Mouse (Mus musculus) embryonic facial prominence, embryonic 12.5 days (tissue): ENCODE measurements around the gene Fgd6. TPM values are rescaled to one million over a fixed set of nuclear protein-coding genes. Genes with fewer than 3 reads are reported as not detected.

Experiments
- ATAC-seq: fragments of 200-750 bp; cut with Nextera tagmentation; 2 replicates; pipeline ENCODE4 v1.8.0; 2017; ENCODE audit not compliant: insufficient number of reproducible peaks, insufficient read depth, low FRiP score, low TSS enrichment
- H3K27ac ChIP-seq: fragments of 300-500 bp; sonication (generic); 2 replicates; pipeline ENCODE4 v1.5.1; 2016; ENCODE audit warnings: mild to moderate bottlenecking
- H3K27me3 ChIP-seq: fragments of 300-500 bp; sonication (generic); 2 replicates; pipeline ENCODE4 v1.6.1; 2016; ENCODE audit warnings: mild to moderate bottlenecking, moderate library complexity
- H3K36me3 ChIP-seq: fragments of 300-500 bp; sonication (generic); 2 replicates; pipeline ENCODE4 v1.6.1; 2016; ENCODE audit warnings: mild to moderate bottlenecking
- H3K4me1 ChIP-seq: fragments of 300-500 bp; sonication (generic); 2 replicates; pipeline ENCODE4 v1.6.1; 2016
- H3K4me2 ChIP-seq: fragments of 300-500 bp; sonication (generic); replicated peaks from 2 replicates; pipeline ENCODE4 v1.6.1; 2016; ENCODE audit warnings: mild to moderate bottlenecking, moderate library complexity
- H3K4me3 ChIP-seq: fragments of 300-500 bp; sonication (generic); 2 replicates; pipeline ENCODE4 v1.5.1; 2016; ENCODE audit warnings: mild to moderate bottlenecking
- H3K9ac ChIP-seq: fragments of 300-500 bp; sonication (generic); 2 replicates; pipeline ENCODE4 v1.6.1; 2016; ENCODE audit warnings: mild to moderate bottlenecking, moderate library complexity
- H3K9me3 ChIP-seq: fragments of 300-500 bp; sonication (generic); 2 replicates; pipeline ENCODE4 v1.6.1; 2016; ENCODE audit warnings: mild to moderate bottlenecking, moderate library complexity
- WGBS: fragments of 180-500 bp; shearing (Covaris S2); methylation state at CpG from one replicate; pipeline ENCODE4 v1.1.7; 2016; 5-methylcytosine and 5-hydroxymethylcytosine counted together
- polyA plus RNA-seq: library from polyadenylated mRNA; unstranded; fragments of >200 nt; fragmentation: Nextera tagmentation; extraction: Ambion mirVana; gene quantifications from 2 replicates; pipeline ENCODE4 v1.2.1, GENCODE M21; 2016

Gene Fgd6
- polyA plus RNA-seq, 1 experiment from 2014 or later: 4.0 TPM

GRCm38 (mm10) chr10:94098100-94098499 is 62.3 kb downstream of the Fgd6 start:
- no peaks in the 10 kb centered on the region for H3K9me3 ChIP-seq
- no peak overlapping the region for H3K27ac ChIP-seq
- H3K27me3 ChIP-seq: no peaks in the 10 kb centered on the region
- no peaks in the 10 kb centered on the region; the same call in 1 of the 2 replicates for H3K4me1 ChIP-seq
- no peak overlapping the region for H3K4me2 ChIP-seq
- H3K36me3 ChIP-seq: no peaks in the 10 kb centered on the region
- no peak for ATAC-seq
- H3K4me3 ChIP-seq: no peak overlapping the region
- 83% methylated on average over 3 of the region's 3 CpGs for WGBS
- no peak overlapping the region for H3K9ac ChIP-seq

GRCm38 (mm10) chr10:94105498-94105897 is 69.7 kb downstream of the Fgd6 start:
- H3K9ac ChIP-seq: no peak overlapping the region
- peaks cover 4% of the 10 kb centered on the region for H3K4me1 ChIP-seq
- no peak for ATAC-seq
- no peak overlapping the region for H3K27ac ChIP-seq
- no peaks in the 10 kb centered on the region for H3K9me3 ChIP-seq
- no peaks in the 10 kb centered on the region for H3K36me3 ChIP-seq
- H3K4me2 ChIP-seq: no peak overlapping the region
- 90% methylated on average over 10 of the region's 10 CpGs for WGBS
- no peaks in the 10 kb centered on the region for H3K27me3 ChIP-seq
- H3K4me3 ChIP-seq: no peak overlapping the region

- no peak overlapping the region for H3K4me2 ChIP-seq
- 70% methylated on average over 4 of the region's 4 CpGs for WGBS
- H3K9ac ChIP-seq: no peak overlapping the region
- no peaks in the 10 kb centered on the region for H3K9me3 ChIP-seq
- no peaks in the 10 kb centered on the region for H3K27me3 ChIP-seq
- H3K36me3 ChIP-seq: no peaks in the 10 kb centered on the region
- H3K4me1 ChIP-seq: peaks cover 13% of the 10 kb centered on the region
- no peak for ATAC-seq
- no peak overlapping the region for H3K4me3 ChIP-seq
- no peak overlapping the region for H3K27ac ChIP-seq
Measured at GRCm38 (mm10) chr10:94107168-94107567, 71.4 kb downstream of the Fgd6 start.

GRCm38 (mm10) chr10:94107607-94108006 is 71.8 kb downstream of the Fgd6 start:
- Histone ChIP-seq H3K27ac (no peak overlapping the region), H3K4me1 (peaks cover 13% of the 10 kb centered on the region), H3K9me3 (no peaks in the 10 kb centered on the region), H3K36me3 (no peaks in the 10 kb centered on the region), H3K27me3 (no peaks in the 10 kb centered on the region), H3K4me2 (no peak overlapping the region), H3K4me3 (no peak overlapping the region), H3K9ac (no peak overlapping the region)
- ATAC-seq: no peak
- 89% methylated on average over 7 of the region's 7 CpGs for WGBS

- no peaks in the 10 kb centered on the region for H3K36me3 ChIP-seq
- ATAC-seq: no peak
- H3K9ac ChIP-seq: no peak overlapping the region
- H3K9me3 ChIP-seq: no peaks in the 10 kb centered on the region
- H3K27ac ChIP-seq: no peak overlapping the region
- no peak overlapping the region for H3K4me2 ChIP-seq
- no peaks in the 10 kb centered on the region for H3K27me3 ChIP-seq
- H3K4me1 ChIP-seq: peaks cover 13% of the 10 kb centered on the region
- 88% methylated on average over 6 of the region's 6 CpGs for WGBS
- H3K4me3 ChIP-seq: no peak overlapping the region
Measured at GRCm38 (mm10) chr10:94108791-94109190, 73.0 kb downstream of the Fgd6 start.

- no peak for ATAC-seq
- no peak overlapping the region for H3K4me2 ChIP-seq
- H3K4me3 ChIP-seq: no peak overlapping the region
- WGBS: 32% methylated on average over 9 of the region's 9 CpGs
- no peak overlapping the region for H3K9ac ChIP-seq
- no peaks in the 10 kb centered on the region for H3K9me3 ChIP-seq
- no peaks in the 10 kb centered on the region for H3K36me3 ChIP-seq
- no peaks in the 10 kb centered on the region for H3K27me3 ChIP-seq
- peaks cover 16% of the 10 kb centered on the region for H3K4me1 ChIP-seq
- H3K27ac ChIP-seq: peak overlapping the region; percentile 80
Measured at GRCm38 (mm10) chr10:94110834-94111754, 75.3 kb downstream of the Fgd6 start.

GRCm38 (mm10) chr10:94112207-94112606 is 76.4 kb downstream of the Fgd6 start:
- H3K4me3 ChIP-seq: no peak overlapping the region
- WGBS: 86% methylated on average over 3 of the region's 3 CpGs
- H3K9ac ChIP-seq: no peak overlapping the region
- no peak for ATAC-seq
- H3K9me3 ChIP-seq: no peaks in the 10 kb centered on the region
- peaks cover 16% of the 10 kb centered on the region for H3K4me1 ChIP-seq
- H3K36me3 ChIP-seq: no peaks in the 10 kb centered on the region
- H3K27ac ChIP-seq: no peak overlapping the region
- H3K27me3 ChIP-seq: no peaks in the 10 kb centered on the region
- no peak overlapping the region for H3K4me2 ChIP-seq

- Histone ChIP-seq H3K27me3 (no peaks in the 10 kb centered on the region), H3K4me1 (peaks cover 9% of the 10 kb centered on the region), H3K36me3 (0 out of 2 replicates have a peak, but pooled peaks cover 3% of the 10 kb centered on the region), H3K27ac (no peak overlapping the region), H3K4me2 (no peak overlapping the region), H3K9ac (no peak overlapping the region), H3K9me3 (no peaks in the 10 kb centered on the region), H3K4me3 (no peak overlapping the region)
- WGBS: 31% methylated on average over 6 of the region's 6 CpGs
- ATAC-seq: no peak
Measured at GRCm38 (mm10) chr10:94115893-94116599, 80.2 kb downstream of the Fgd6 start.

GRCm38 (mm10) chr10:94116781-94117340 is 81.1 kb downstream of the Fgd6 start:
- no peaks in the 10 kb centered on the region for H3K9me3 ChIP-seq
- no peak overlapping the region for H3K4me2 ChIP-seq
- H3K9ac ChIP-seq: no peak overlapping the region
- 71% methylated on average over 12 of the region's 12 CpGs for WGBS
- ATAC-seq: no peak
- H3K4me3 ChIP-seq: no peak overlapping the region
- H3K27ac ChIP-seq: no peak overlapping the region
- no peaks in the 10 kb centered on the region for H3K27me3 ChIP-seq
- 0 out of 2 replicates have a peak, but pooled peaks cover 6% of the 10 kb centered on the region for H3K36me3 ChIP-seq
- peaks cover 3% of the 10 kb centered on the region; the same call in 1 of the 2 replicates for H3K4me1 ChIP-seq

GRCm38 (mm10) chr10:94117916-94118315 is 82.1 kb downstream of the Fgd6 start:
- 85% methylated on average over 3 of the region's 3 CpGs for WGBS

GRCm38 (mm10) chr10:94118993-94119392 is 83.2 kb downstream of the Fgd6 start:
- ATAC-seq: no peak
- Histone ChIP-seq H3K36me3 (0 out of 2 replicates have a peak, but pooled peaks cover 6% of the 10 kb centered on the region), H3K9ac (no peak overlapping the region), H3K9me3 (no peaks in the 10 kb centered on the region), H3K4me2 (no peak overlapping the region), H3K27me3 (no peaks in the 10 kb centered on the region), H3K4me3 (no peak overlapping the region), H3K27ac (no peak overlapping the region), H3K4me1 (peaks cover 3% of the 10 kb centered on the region; the same call in 1 of the 2 replicates)
- WGBS: 90% methylated on average over 7 of the region's 7 CpGs

More at GRCm38 (mm10) chr10:94117916-94118315, 82.1 kb downstream of the Fgd6 start:
- no peaks in the 10 kb centered on the region for H3K9me3 ChIP-seq
- H3K27ac ChIP-seq: no peak overlapping the region
- no peaks in the 10 kb centered on the region for H3K27me3 ChIP-seq
- no peak for ATAC-seq
- H3K36me3 ChIP-seq: 0 out of 2 replicates have a peak, but pooled peaks cover 6% of the 10 kb centered on the region
- no peak overlapping the region for H3K4me3 ChIP-seq
- H3K4me1 ChIP-seq: peaks cover 3% of the 10 kb centered on the region; the same call in 1 of the 2 replicates
- no peak overlapping the region for H3K9ac ChIP-seq
- H3K4me2 ChIP-seq: no peak overlapping the region
